Mouse (Mus musculus): Measurements from ENCODE around the gene Cyp2t4.

Gene Cyp2t4

DNA sequence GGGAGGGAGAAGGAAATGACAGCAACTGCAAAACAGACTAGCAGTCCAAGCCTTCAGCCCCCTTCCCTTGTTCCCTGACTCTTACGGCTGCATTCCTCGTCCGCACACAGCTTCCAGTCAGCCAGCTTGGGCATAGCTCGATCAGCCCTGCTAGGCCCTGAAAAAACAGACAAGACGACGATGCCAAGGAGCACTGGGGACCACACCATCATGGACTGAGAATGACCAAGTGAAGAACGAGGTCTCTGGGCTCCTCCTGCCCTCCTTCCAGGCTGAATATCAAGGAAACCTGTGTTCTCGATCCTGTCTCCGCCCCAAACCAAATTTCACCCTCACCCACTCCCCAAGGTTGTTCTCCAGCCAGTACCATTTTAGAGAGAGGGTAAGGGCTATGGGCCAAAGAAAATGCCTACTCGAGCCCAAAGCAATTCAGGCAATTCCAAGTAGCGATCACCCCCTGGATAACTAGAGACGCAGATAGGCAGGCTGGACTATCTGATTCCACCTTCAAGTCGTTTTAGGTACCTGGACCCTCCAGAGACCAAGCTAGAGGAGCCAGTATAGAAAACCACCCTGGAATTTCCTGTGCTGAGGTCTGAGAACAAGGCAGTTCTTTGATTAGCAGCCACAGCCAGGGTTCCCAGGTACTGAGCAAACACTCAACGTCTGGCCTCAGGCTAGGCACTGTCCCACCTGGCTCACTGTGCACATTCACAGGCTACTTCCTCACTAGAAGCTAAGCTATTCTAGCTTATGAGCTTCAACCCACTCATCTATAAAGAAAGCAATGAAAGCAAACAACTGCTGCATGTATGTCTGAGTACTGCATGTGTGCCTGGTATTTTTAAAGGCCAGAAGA, 27.6 kb downstream of the Cyp2t4 start, which contains the start of the genes Gm21983 and Mia:
TSS of gene Gm21983 (minus strand) at position 250 of the 859 bp plus-strand sequence.
TSS of gene Mia (minus strand) at position 321 of the 859 bp plus-strand sequence.
- in situ Hi-C loops (cut with MboI, MseI), result loop anchor here (25.0 kb wide), 1 partner anchor 1444 kb away; no protein-coding TSS in a partner anchor

GRCm38 (mm10) chr7:27182498-27182897, 29.0 kb downstream of the Cyp2t4 start:
- in situ Hi-C loops (cut with MboI, MseI), result loop anchor here (25.0 kb wide), 1 partner anchor 1445 kb away; no protein-coding TSS in a partner anchor

DNA sequence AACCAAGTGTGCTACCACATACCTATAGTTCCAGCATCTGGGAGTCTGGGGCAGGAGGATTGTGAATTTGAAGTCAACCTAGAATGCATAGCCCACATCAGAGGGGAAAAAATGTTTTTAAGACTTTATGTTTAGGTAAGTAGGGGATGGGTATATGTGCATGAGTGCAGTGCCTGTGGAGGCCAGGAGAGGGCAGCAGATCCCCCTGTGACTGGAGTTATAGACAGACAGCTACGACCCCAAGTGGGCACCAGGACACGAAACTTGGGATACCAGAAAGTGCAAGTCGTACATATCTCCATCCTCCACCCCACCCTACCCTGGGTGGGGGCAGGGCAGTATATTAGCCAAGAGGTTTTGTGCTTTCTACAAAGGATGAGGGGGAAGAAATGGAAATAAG, 31.4 kb downstream of the Cyp2t4 start:
- in situ Hi-C loops (cut with MboI, MseI), result loop anchor here (25.0 kb wide), 1 partner anchor 1448 kb away; no protein-coding TSS in a partner anchor

DNA sequence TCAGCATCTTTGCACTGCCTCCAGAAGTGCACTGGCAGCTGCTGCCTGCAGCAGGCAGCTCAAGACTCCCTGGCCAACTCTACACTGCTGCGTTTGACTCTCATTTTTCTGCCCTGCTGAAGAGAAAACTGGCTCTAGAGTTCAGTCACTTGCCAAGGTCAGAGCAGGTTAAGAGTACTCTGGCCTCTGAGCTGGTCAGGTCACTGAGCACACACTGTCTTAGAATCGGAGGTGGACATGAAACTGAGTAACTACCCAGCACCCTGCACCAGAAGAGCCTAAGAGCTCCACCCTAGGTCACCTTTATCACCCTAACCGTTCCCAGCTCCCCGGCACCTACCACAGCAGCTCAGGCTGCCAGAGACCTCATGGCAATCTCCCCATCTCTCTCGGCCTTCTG, 32.5 kb downstream of the Cyp2t4 start:
- in situ Hi-C loops (cut with MboI, MseI), result loop anchor here (25.0 kb wide), 1 partner anchor 1449 kb away; no protein-coding TSS in a partner anchor

- in situ Hi-C loops (cut with MboI, MseI), result loop anchor here (25.0 kb wide), 1 partner anchor 1452 kb away; no protein-coding TSS in a partner anchor
Measured at GRCm38 (mm10) chr7:27189271-27189931, 35.9 kb downstream of the Cyp2t4 start.

GRCm38 (mm10) chr7:27192434-27192833, 38.9 kb downstream of the Cyp2t4 start:
- in situ Hi-C loops (cut with MboI, MseI), result loop anchor here (5.0 to 25.0 kb wide), 2 partner anchors 35 to 1455 kb away; partner anchors contain the start of gene Itpkc

GRCm38 (mm10) chr7:27193731-27194130, 40.2 kb downstream of the Cyp2t4 start:
- in situ Hi-C loops (cut with MboI, MseI), result loop anchor here (5.0 to 25.0 kb wide), 2 partner anchors 34 to 1456 kb away; partner anchors contain the start of gene Itpkc

GRCm38 (mm10) chr7:27195681-27196611, 42.4 kb downstream of the Cyp2t4 start, which contains the start of the genes BC024978 and Snrpa:
BC024978 (plus strand) TSS chr7:27195781.
Snrpa (minus strand) TSS chr7:27196271.
- in situ Hi-C loops (cut with MboI, MseI), result loop anchor here (25.0 kb wide), 1 partner anchor 1459 kb away; no protein-coding TSS in a partner anchor

GRCm38 (mm10) chr7:27197136-27197535, 43.6 kb downstream of the Cyp2t4 start:
- in situ Hi-C loops (cut with MboI, MseI), result loop anchor here (25.0 kb wide), 1 partner anchor 1460 kb away; no protein-coding TSS in a partner anchor

- in situ Hi-C loops (cut with MboI, MseI), result loop anchor here (25.0 kb wide), 1 partner anchor 1460 kb away; no protein-coding TSS in a partner anchor
Measured at GRCm38 (mm10) chr7:27197634-27198033, 44.1 kb downstream of the Cyp2t4 start.

DNA sequence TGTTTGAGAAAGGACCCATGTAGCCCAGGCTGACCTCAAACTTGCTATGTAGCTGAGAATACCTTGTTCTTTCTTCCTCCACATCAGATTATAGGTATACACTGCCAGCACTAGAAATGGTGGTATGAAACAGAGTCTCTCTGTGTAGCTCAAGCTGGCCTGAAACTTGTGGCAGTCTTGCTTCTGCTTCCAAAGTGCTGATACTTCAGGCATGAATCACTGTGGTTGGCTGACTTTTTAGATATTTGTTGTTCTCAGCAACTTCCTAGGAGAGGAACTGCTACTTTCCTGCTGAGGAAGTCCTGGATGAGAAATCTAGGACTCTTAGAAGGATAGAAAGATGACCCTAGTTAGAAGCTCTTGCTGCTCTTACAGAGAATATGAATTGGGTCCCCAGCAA, 44.8 kb downstream of the Cyp2t4 start:
- in situ Hi-C loops (cut with MboI, MseI), result loop anchor here (25.0 kb wide), 1 partner anchor 1461 kb away; no protein-coding TSS in a partner anchor

GRCm38 (mm10) chr7:27198779-27199178, 45.3 kb downstream of the Cyp2t4 start:
- in situ Hi-C loops (cut with MboI, MseI), result loop anchor here (25.0 kb wide), 1 partner anchor 1461 kb away; no protein-coding TSS in a partner anchor

DNA sequence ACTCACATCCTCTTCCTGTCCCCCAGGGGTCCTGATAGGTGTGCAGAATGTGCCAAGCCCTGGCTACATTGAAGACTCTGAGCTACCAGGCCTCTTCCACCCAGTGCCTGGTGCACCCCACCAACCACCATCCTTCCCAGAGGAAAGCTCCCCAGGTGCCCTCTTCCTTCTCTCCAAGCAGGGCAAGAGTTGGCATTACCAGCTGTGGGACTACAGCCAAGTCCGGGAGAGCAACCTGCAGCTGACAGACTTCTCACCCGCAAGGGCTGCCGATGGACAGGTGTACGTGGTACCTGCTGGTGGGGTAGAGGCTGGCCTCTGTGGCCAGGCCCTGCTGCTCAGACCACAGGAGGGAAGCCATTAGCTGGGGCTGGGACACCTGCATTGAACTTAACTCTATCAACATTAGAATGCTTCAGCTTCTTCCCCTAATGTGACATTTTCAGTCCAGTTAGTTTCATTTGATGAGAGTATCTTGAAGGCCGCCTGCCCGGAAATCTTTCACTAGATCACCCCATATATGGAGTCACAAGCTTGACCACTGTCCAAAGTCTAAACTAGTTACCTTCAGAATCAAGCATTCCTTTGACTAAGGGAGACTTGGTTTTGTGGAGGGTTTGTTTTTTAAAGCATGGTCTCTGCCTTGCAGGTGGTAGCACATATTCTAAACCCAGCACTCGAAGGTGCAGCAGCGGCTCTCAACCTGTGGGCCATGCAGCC, 50.4 kb downstream of the Cyp2t4 start:
- in situ Hi-C loops (cut with MboI, MseI), result no loop called here

Data from T-helper 2 cell (primary cell).